Mouse (Mus musculus) R1 (cell line): ENCODE measurements at regions not wholly inside any gene's neighbourhood (a gene's known extent, or its start where the extent isn't known, plus 50 kb on each side); places are given as distances from the start of the nearest gene placed in this dataset.

Experiments
- DNase-seq: peaks from one replicate; pipeline ENCODE4 v3.0.0-alpha.2; 2018; ENCODE audit warnings: low read depth, low spot score

GRCm38 (mm10) chr1:90288892-90289731 lies 85.3 kb downstream of the Ackr3 start:
- DNase-seq: no peak

- DNase-seq: peak; percentile 21
These were observed 86.0 kb downstream of the Ackr3 start for GRCm38 (mm10) chr1:90289732-90290215.

GRCm38 (mm10) chr1:90290428-90291197 lies 86.8 kb downstream of the Ackr3 start:
- no peak for DNase-seq

GRCm38 (mm10) chr1:90291256-90291655 lies 87.5 kb downstream of the Ackr3 start:
- DNase-seq: no peak

GRCm38 (mm10) chr1:90297751-90298150 lies 94.0 kb downstream of the Ackr3 start:
- DNase-seq: no peak

GRCm38 (mm10) chr1:90300229-90300628 lies 96.4 kb downstream of the Ackr3 start:
- no peak for DNase-seq

GRCm38 (mm10) chr1:90304331-90304730 lies 100.6 kb downstream of the Ackr3 start:
- DNase-seq: no peak

GRCm38 (mm10) chr1:90311016-90311415 lies 107.2 kb downstream of the Ackr3 start:
- no peak for DNase-seq

- DNase-seq: no peak
These were observed 108.1 kb downstream of the Ackr3 start for GRCm38 (mm10) chr1:90311649-90312442.

GRCm38 (mm10) chr1:90313750-90314359 lies 110.1 kb downstream of the Ackr3 start:
- DNase-seq: no peak

- no peak for DNase-seq
These were observed 114.1 kb downstream of the Ackr3 start for GRCm38 (mm10) chr1:90317902-90318301.

GRCm38 (mm10) chr1:90318502-90318901 lies 114.7 kb downstream of the Ackr3 start:
- no peak for DNase-seq

GRCm38 (mm10) chr1:90320518-90320917 lies 116.7 kb downstream of the Ackr3 start:
- no peak for DNase-seq

- DNase-seq: no peak
These were observed 117.7 kb downstream of the Ackr3 start for GRCm38 (mm10) chr1:90321501-90321900.

GRCm38 (mm10) chr1:90327237-90327636 lies 123.5 kb downstream of the Ackr3 start:
- no peak for DNase-seq

- DNase-seq: no peak
These were observed 128.8 kb downstream of the Ackr3 start for GRCm38 (mm10) chr1:90332531-90332930.

- DNase-seq: no peak
These were observed 130.1 kb downstream of the Ackr3 start for GRCm38 (mm10) chr1:90333676-90334430.

- DNase-seq: peak; percentile 18
These were observed 131.4 kb downstream of the Ackr3 start for GRCm38 (mm10) chr1:90335001-90335747.

- no peak for DNase-seq
These were observed 134.1 kb downstream of the Ackr3 start for GRCm38 (mm10) chr1:90337876-90338316.

- DNase-seq: no peak
These were observed 138.6 kb downstream of the Ackr3 start for GRCm38 (mm10) chr1:90342346-90342745.
